Mouse (Mus musculus) cortical plate, adult 2 months (tissue): ENCODE data around the gene Rab4a. TPM values are rescaled to one million over a fixed set of nuclear protein-coding genes. Genes with fewer than 3 reads are reported as not detected.
A peak's percentile ranks its signal among the peaks of the same experiment; 100 is the strongest.

Source experiments
- H3K27ac ChIP-seq: fragments of 200-500 bp; 2 replicates; pipeline ENCODE4 v1.5.1; 2012; ENCODE audit warnings: low read length, control low read depth, inconsistent platforms; ENCODE audit not compliant: insufficient read depth
- H3K4me1 ChIP-seq: fragments of 200-500 bp; 2 replicates; pipeline ENCODE4 v1.6.1; 2011; ENCODE audit warnings: low read length; ENCODE audit not compliant: control insufficient read depth, insufficient read depth
- H3K4me3 ChIP-seq: fragments of 200-500 bp; 2 replicates; pipeline ENCODE4 v1.5.1; 2011; ENCODE audit warnings: mild to moderate bottlenecking, low read length, control low read depth; ENCODE audit not compliant: insufficient read depth
- CTCF ChIP-seq: fragments of 200-500 bp; IDR thresholded peaks from 2 replicates; pipeline ENCODE4 v1.5.1; 2011; ENCODE audit warnings: mild to moderate bottlenecking, control low read depth, low read length; ENCODE audit not compliant: insufficient read depth; ENCODE audit errors: extremely low read depth
- POLR2A ChIP-seq: fragments of 200-500 bp; IDR thresholded peaks from 2 replicates; pipeline ENCODE4 v1.6.1; 2011; ENCODE audit warnings: mild to moderate bottlenecking, low read length, control low read depth; ENCODE audit not compliant: insufficient read depth; ENCODE audit errors: extremely low read depth
- polyA plus RNA-seq: library from polyadenylated mRNA; depleted of rRNA; stranded (reverse); fragments of >200 nt; gene quantifications from 2 replicates; pipeline ENCODE4 v1.2.3, GENCODE M21; 2012

Gene Rab4a
- polyA plus RNA-seq, 1 experiment = 72.7 TPM

DNA sequence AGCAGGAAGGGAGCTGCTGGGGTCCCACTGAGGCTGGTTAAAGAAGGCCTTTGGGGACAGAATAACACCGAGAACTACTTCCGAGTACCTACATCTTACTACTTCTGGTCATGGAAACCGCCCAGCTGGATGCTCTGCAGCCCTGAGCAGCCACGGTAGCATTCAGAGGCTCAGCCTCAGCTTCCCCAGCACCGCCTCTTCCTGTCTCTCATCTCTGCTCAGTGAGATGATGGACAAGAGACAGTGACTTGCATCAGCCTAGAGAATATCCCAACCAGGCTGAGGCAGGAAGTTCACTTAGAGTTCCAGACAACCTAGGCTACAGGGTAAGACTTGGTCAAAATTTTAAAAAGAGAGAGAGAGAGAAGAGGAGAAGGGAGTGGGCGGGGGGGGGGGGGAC, 19.1 kb upstream of the Rab4a start:
- Histone ChIP-seq H3K4me3 (no peak overlapping the region), H3K4me1 (peaks cover 5% of the 10 kb centered on the region; the same call in 1 of the 2 replicates), H3K27ac (peak overlapping the region; percentile 92)
- no peak for TF ChIP-seq CTCF
- no peak for TF ChIP-seq POLR2A

DNA sequence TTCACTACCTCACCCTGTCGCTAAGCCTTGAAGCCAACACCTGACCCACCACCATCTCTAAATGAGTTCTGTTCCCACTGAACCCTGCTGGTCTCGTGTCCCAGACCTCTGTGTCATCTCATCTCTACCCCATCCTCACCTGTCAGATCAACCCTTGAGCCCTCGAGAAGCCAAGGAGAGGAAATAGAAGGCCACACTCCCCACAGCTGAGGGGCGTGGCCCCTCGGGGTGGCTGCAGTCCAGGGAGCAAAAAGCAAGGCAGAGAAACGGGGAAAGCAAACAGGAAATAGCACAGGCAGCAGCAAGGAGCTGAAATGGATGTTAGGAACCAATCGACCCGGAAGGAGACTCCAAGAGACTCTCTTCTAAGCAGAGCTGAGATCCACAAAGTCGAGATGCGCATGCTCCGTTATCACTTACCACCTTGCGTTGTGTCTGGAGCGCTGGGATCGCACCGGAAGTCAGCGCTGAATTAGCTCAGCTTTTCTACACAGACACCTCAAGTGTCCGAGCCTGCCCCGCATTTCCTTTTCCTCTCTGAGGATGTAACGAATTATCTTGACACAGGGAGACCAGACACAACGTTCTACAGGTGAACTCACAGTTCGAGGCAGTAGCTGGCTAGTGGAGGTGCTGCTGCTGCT, 18.4 kb upstream of the Rab4a start:
- Histone ChIP-seq H3K27ac (0 out of 2 replicates have a peak overlapping the region, but pooled peaks have one; percentile 43), H3K4me1 (peaks cover 5% of the 10 kb centered on the region; the same call in 1 of the 2 replicates), H3K4me3 (no peak overlapping the region)
- TF ChIP-seq POLR2A = no peak
- no peak for TF ChIP-seq CTCF

DNA sequence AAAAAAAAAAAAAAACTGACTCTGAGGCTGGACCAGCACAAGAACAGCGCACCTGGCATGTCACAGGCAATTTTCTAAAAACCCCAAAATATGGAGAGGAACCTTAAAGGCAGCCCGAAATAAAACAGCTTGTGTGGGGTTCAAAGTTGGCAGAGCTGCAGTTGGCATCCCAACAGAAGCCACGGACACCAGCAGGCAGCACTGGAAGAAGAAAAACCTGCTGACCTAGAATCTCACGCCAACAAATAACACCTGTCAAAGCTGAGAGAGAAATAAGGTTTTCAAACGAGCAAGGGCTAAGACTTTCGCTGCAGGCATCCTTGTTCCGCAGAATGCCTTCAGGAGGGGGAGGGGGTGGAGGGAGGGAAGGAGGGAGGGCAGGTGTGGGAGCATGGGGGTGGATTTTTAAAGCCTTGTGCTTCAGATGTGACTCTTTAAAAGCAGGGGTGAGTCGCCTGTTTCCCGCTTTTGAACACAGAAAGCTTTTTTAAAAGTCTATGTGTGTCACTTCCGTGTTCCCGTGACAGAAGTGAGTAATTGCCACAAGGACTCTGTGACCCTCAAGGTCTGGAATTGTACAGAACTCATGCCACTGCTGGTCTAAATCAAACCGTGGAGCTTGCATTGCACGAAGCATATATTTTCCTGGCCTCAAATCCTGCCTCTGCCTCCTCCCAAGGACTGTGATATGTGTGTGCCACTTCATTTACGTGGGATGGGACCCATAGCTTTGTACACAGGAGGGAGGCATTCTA, 17.2 kb upstream of the Rab4a start:
- no peak overlapping the region for H3K27ac ChIP-seq
- H3K4me1 ChIP-seq = peaks cover 5% of the 10 kb centered on the region; the same call in 1 of the 2 replicates
- TF ChIP-seq POLR2A = no peak
- TF ChIP-seq CTCF = no peak
- H3K4me3 ChIP-seq = no peak overlapping the region

DNA sequence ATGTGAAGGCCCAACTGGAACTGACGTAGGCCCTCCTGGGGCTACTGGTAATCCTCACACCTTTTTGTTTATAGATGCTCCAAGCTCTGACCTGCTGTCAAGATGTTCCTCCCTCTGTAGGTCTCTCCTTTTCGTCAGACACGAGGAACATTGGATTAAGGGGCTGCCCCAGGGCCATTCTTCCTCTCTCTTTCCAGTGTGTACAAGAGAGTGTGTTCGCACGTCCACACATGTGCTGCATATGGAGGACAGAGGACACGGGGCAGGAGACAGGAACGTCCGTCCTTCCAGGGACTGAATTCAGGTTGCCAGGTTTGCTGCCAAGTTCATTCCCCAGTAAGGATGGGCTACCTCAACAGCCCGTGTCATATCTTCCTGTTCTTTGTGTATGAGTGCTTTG, 16.3 kb upstream of the Rab4a start:
- Histone ChIP-seq H3K4me1 (peaks cover 5% of the 10 kb centered on the region; the same call in 1 of the 2 replicates), H3K27ac (no peak overlapping the region), H3K4me3 (no peak overlapping the region)
- no peak for TF ChIP-seq POLR2A
- no peak for TF ChIP-seq CTCF

- TF ChIP-seq POLR2A (no peak), CTCF (peak; percentile 92)
- H3K4me1 ChIP-seq = peaks cover 5% of the 10 kb centered on the region; the same call in 1 of the 2 replicates
- H3K4me3 ChIP-seq = no peak overlapping the region
- H3K27ac ChIP-seq = no peak overlapping the region
These were observed 15.8 kb upstream of the Rab4a start for GRCm38 (mm10) chr8:123789970-123790369.

- Histone ChIP-seq H3K4me3 (no peak overlapping the region), H3K4me1 (peaks cover 5% of the 10 kb centered on the region; the same call in 1 of the 2 replicates), H3K27ac (no peak overlapping the region)
- TF ChIP-seq CTCF = no peak
- no peak for TF ChIP-seq POLR2A
These were observed 14.5 kb upstream of the Rab4a start for GRCm38 (mm10) chr8:123791101-123791844.

DNA sequence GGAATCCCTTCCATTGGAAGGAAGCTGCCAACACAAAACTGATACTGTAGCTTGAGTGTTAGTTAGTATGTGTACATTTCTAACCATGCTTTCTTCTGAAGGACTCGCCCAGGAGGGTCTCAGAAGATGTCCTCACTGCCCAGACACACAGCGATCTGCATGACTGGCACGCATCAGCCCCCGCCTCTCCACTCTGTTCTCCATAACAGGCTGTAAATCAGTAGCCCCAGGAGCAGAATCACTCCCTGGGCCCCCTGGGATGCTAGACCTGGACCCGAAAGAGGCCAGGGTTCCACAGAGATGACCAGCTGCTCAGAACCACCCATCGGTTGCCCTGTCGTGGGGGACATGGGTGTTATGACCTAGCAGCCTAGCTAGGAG, 13.9 kb upstream of the Rab4a start:
- Histone ChIP-seq H3K27ac (no peak overlapping the region), H3K4me1 (peaks cover 5% of the 10 kb centered on the region; the same call in 1 of the 2 replicates), H3K4me3 (no peak overlapping the region)
- no peak for TF ChIP-seq POLR2A
- TF ChIP-seq CTCF = no peak

- H3K4me3 ChIP-seq = no peak overlapping the region
- peaks cover 3% of the 10 kb centered on the region; the same call in 1 of the 2 replicates for H3K4me1 ChIP-seq
- H3K27ac ChIP-seq = no peak overlapping the region
- no peak for TF ChIP-seq CTCF
- TF ChIP-seq POLR2A = no peak
These were observed 11.9 kb upstream of the Rab4a start for GRCm38 (mm10) chr8:123793900-123794299.

- no peaks in the 10 kb centered on the region for H3K4me1 ChIP-seq
- TF ChIP-seq POLR2A = no peak
- no peak for TF ChIP-seq CTCF
- no peak overlapping the region for H3K4me3 ChIP-seq
- no peak overlapping the region for H3K27ac ChIP-seq
These were observed 11.0 kb upstream of the Rab4a start for GRCm38 (mm10) chr8:123794766-123795165.

GRCm38 (mm10) chr8:123796758-123797157, 9.0 kb upstream of the Rab4a start:
- Histone ChIP-seq H3K4me1 (no peaks in the 10 kb centered on the region), H3K27ac (no peak overlapping the region), H3K4me3 (no peak overlapping the region)
- TF ChIP-seq CTCF (no peak), POLR2A (no peak)
